Mouse (Mus musculus): ENCODE measurements around the gene Armc12. TPM values are rescaled to one million over a fixed set of nuclear protein-coding genes. Genes with fewer than 3 reads are reported as not detected.

Gene Armc12
- polyA plus RNA-seq, 1 experiment from 2014 or later: not detected

DNA sequence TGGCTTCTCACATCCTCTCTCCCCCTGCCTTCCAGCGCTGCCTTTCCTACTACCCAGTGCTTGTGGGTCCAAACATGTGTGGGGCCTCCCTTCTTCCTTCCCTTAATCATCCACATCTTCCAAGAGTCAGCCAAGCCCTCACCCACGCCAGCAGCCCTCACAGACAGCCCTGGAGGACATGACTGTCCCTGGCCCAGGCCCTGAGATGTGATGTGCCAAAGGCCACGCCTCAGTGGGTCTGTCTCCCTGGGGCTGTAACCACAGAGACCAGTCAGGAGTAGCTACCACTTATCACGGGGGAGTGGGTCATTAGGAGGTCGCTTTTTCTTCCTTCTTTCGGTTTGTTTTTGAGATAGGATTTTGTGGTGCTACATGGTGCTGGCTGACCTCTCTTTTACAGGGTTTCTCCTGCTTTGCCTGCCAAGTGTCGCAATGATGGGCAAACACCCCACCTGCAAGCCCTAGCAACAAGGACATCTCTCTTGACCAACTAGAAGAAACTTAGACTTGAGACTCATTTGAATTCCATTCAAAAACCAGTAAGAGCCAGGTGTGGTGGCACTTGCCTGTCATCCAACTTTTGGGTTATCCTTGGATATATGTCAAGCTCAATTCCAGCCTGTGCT lies 28.3 kb upstream of the Armc12 start:
- 46% methylated on average over 7 of the region's 7 CpGs for WGBS
- no peak overlapping the region for H3K27ac ChIP-seq
- no peak for ATAC-seq (ENCODE audit: borderline replicate concordance, extremely low read depth, low FRiP score, low TSS enrichment)

DNA sequence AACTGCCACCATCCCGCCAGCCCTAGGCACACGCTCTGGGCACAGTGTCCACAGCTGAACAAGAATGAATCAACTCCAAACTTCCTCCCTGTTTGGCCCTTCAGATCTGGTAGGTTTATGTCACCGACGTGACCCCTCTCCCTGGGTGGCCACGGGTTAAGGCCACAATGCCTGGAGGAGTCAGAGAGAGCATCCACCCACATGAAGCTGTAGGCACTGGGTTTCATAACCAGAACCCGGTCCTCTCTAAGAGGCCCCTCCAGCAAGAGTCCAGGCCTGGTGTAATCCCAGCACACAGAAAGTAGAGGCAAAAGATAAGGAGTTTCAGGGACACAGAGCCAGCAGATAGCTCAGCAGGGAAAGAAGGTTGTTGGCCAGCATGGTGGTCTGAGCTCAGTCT lies 26.4 kb upstream of the Armc12 start:
- H3K27ac ChIP-seq: no peak overlapping the region
- no peak for ATAC-seq (ENCODE audit: borderline replicate concordance, extremely low read depth, low FRiP score, low TSS enrichment)
- WGBS: 62% methylated on average over 6 of the region's 6 CpGs

More for the DNA sequence above, 28.3 kb upstream of the Armc12 start:
- peaks cover 5% of the 10 kb centered on the region for H3K4me1 ChIP-seq
- H3K9ac ChIP-seq: no peak overlapping the region
- H3K9me3 ChIP-seq: no peaks in the 10 kb centered on the region
- no peak overlapping the region for H3K4me3 ChIP-seq
- H3K27me3 ChIP-seq: no peaks in the 10 kb centered on the region
- no peak overlapping the region for H3K4me2 ChIP-seq
- H3K36me3 ChIP-seq: no peaks in the 10 kb centered on the region

DNA sequence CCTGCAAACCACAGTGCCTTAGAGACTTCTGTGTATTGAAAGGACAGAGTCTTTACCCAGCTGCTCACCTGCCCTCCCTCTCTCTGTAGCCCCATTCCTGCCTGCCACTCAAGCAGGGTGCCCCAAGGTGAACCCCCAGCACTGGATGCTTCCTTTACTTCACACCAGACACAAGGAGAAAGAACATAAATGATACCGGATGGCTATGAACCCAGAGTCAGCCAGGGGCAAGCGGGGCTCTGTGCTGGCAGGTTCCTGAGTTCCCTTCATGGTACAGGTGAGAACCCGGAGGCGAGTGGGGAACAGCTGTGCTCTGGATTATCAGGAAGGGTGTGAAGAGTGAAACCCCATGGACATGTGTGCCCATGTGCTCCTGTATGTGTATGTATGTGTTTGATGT lies 25.0 kb upstream of the Armc12 start:
- ATAC-seq (ENCODE audit: borderline replicate concordance, extremely low read depth, low FRiP score, low TSS enrichment): no peak
- Histone ChIP-seq H3K4me2 (no peak overlapping the region), H3K9me3 (no peaks in the 10 kb centered on the region), H3K36me3 (no peaks in the 10 kb centered on the region), H3K4me3 (no peak overlapping the region), H3K4me1 (peaks cover 19% of the 10 kb centered on the region), H3K27me3 (no peaks in the 10 kb centered on the region), H3K9ac (no peak overlapping the region), H3K27ac (no peak overlapping the region)
- 83% methylated on average over 4 of the region's 4 CpGs for WGBS

More for the DNA sequence above, 26.4 kb upstream of the Armc12 start:
- Histone ChIP-seq H3K9me3 (no peaks in the 10 kb centered on the region), H3K36me3 (no peaks in the 10 kb centered on the region), H3K4me2 (no peak overlapping the region), H3K9ac (no peak overlapping the region), H3K4me1 (peaks cover 12% of the 10 kb centered on the region), H3K27me3 (no peaks in the 10 kb centered on the region), H3K4me3 (no peak overlapping the region)

DNA sequence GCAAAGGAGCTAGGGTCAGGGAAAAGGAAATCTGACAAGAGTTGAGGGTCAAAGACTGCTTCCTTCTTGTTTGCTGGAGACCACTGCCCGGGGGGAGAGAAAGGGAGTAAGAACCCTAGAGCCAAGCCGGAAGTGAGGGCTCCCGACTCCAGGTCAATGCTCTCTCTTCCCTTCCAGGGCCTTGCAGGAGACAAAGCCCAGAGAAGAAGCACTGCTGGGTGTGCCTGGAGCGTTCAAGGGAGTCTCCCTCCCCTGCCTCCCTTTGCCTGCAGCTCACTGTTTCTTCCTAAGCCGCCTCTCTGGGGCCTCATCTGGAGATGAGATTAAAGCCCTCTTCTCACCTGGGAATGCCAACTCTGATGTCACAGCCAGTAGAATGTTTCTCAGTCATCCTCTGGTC lies 23.7 kb upstream of the Armc12 start:
- H3K4me1 ChIP-seq: peaks cover 29% of the 10 kb centered on the region
- ATAC-seq (ENCODE audit: borderline replicate concordance, extremely low read depth, low FRiP score, low TSS enrichment): no peak
- no peaks in the 10 kb centered on the region for H3K36me3 ChIP-seq
- H3K27ac ChIP-seq: no peak overlapping the region
- no peaks in the 10 kb centered on the region for H3K9me3 ChIP-seq
- no peak overlapping the region for H3K4me3 ChIP-seq
- H3K9ac ChIP-seq: no peak overlapping the region
- H3K27me3 ChIP-seq: no peaks in the 10 kb centered on the region
- WGBS: 25% methylated on average over 5 of the region's 5 CpGs
- H3K4me2 ChIP-seq: no peak overlapping the region

DNA sequence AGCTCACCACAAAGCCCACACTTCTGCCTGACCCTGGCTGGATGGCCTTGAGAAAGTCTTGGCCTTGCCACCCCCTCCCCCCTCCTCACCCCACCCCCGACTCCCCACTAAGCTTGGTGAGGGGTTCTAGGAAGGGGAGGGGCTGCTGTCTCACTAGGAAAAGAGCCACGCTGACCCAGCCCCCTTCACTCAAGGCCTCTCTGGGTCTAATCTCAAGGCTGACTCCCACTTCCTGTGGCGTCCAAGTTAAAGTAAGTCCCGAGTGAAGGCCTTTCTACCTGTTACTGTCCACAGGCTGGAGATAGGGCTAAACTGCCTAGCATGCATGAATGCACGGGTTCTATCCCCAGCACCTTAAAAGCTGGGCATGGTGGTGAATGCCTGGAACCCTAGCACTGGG lies 23.1 kb upstream of the Armc12 start:
- Histone ChIP-seq H3K27ac (no peak overlapping the region), H3K4me1 (peaks cover 35% of the 10 kb centered on the region), H3K9ac (no peak overlapping the region), H3K4me3 (no peak overlapping the region), H3K9me3 (no peaks in the 10 kb centered on the region), H3K27me3 (no peaks in the 10 kb centered on the region), H3K4me2 (no peak overlapping the region), H3K36me3 (no peaks in the 10 kb centered on the region)
- ATAC-seq (ENCODE audit: borderline replicate concordance, extremely low read depth, low FRiP score, low TSS enrichment): no peak
- WGBS: 22% methylated on average over 5 of the region's 5 CpGs

DNA sequence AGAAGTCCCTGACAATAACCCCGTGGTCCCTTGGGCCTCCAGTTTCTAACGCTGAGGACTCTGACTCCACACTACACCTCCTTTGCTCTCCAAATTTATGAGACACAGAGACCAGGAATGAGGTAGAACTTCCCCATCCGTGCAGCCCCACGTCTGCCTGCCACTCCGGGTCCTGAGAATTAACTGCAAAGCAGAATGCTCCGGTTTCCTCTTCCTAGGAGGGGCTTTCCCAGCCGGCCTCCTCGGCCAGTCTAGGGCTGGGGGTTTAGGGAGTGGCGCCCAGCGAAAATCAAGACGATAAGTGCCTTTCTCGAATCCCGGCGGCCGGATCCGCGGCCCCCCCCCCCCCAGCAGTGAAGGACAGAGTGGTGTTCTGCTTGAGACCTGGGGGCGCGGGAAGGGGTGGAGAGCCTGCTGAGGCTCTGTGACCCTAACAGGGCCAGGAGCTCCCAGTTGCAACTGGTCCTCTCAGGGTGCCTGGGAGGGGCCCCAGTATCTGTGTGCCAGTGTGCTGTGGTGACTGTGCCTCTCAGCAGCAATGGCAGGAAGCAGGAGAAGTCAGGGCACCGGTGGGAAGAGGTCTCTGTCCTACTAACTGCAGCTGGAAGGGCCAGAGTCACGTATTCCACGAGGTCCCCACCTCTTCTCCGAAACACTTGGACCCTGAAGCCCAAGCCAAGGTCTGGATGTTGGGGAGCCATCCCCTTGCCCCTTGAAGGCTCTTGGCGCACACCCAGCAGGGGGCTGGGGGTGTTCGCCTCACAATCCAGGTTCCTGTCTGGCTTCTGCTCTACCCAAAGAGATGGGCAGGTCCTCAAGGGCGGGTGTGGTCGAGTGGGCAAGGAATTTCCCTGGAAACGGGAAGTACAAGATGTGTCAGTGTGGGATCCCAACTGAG lies 19.9 kb upstream of the Armc12 start:
- H3K27me3 ChIP-seq: no peaks in the 10 kb centered on the region
- peaks cover 50% of the 10 kb centered on the region for H3K4me1 ChIP-seq
- H3K9me3 ChIP-seq: no peaks in the 10 kb centered on the region
- H3K4me3 ChIP-seq: 0 out of 2 replicates have a peak overlapping the region, but pooled peaks have one; percentile 12
- H3K9ac ChIP-seq: peak overlapping the region; percentile 34
- WGBS: 7% methylated on average over 26 of the region's 28 CpGs
- H3K4me2 ChIP-seq: peak overlapping the region; percentile 50
- H3K36me3 ChIP-seq: no peaks in the 10 kb centered on the region
- no peak overlapping the region for H3K27ac ChIP-seq
- no peak for ATAC-seq (ENCODE audit: borderline replicate concordance, extremely low read depth, low FRiP score, low TSS enrichment)

DNA sequence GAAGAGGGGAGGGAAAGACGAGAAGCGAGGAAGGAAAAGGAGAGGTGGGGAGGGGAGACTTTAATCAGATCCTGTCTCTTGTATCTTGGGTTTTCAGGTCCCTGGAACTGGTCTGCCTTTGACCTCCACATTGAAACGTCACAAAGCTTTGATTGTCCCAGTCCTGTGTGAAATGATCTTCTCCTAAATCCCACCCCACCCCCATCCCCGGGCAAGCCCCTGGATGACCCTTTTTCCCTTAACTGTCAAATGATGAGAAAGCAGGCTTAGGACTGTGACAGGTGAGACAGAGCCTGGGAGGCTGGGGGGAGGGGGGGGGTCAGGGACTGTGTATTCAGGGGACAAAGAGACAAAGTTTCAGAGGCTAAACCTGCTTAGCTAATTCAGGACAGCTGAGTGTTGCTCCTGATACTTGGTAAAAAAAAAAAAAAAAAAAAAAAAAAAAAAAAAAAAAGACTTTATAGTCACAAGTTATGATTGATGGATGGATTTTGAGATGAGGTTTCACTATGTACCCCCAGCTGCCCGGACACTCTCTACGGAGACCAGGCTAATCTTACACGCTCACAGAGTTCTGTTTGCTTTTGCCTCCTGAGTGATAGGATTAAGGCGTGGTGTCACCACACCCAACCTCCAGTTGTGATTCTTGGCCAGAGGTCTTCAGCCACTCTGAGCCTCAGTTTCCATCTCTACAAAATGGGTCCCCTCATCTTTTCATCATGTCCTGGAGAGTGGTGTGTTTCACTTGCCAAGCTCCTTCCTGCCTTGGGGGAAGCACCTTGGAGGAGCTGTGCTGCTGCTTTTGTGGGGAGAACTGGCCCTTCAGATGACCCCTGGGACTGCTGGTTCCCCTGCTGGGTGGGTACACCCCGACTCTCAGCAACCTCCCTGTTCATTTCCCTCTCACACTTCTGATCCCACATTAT lies 18.7 kb upstream of the Armc12 start:
- Histone ChIP-seq H3K9me3 (no peaks in the 10 kb centered on the region), H3K36me3 (no peaks in the 10 kb centered on the region), H3K27ac (0 out of 2 replicates have a peak overlapping the region, but pooled peaks have one; percentile 0), H3K4me1 (peaks cover 60% of the 10 kb centered on the region), H3K4me2 (no peak overlapping the region), H3K27me3 (no peaks in the 10 kb centered on the region), H3K4me3 (no peak overlapping the region), H3K9ac (no peak overlapping the region)
- no peak for ATAC-seq (ENCODE audit: borderline replicate concordance, extremely low read depth, low FRiP score, low TSS enrichment)
- WGBS: 25% methylated on average over 9 of the region's 9 CpGs

DNA sequence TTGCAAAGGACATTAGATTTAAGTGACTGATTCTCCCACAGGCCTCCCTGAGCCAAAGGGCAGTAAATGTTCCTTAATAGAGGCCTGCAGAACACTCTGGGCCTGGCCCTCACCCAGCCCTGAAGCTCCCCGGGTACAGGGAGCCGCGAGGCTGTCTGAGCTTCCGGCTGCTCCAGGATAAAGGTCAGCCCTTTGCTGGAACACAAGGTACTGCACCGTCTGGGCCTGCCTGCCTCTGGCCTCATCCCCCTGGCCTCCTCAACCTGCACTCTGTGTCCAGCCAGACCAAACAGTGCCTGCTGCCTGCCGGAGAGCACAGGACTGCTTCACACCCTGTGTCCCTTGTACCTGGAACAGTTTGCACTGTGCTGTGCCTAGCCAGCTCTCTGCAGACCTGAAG lies 17.9 kb upstream of the Armc12 start:
- Histone ChIP-seq H3K4me1 (peaks cover 60% of the 10 kb centered on the region), H3K4me3 (no peak overlapping the region), H3K9ac (no peak overlapping the region)

DNA sequence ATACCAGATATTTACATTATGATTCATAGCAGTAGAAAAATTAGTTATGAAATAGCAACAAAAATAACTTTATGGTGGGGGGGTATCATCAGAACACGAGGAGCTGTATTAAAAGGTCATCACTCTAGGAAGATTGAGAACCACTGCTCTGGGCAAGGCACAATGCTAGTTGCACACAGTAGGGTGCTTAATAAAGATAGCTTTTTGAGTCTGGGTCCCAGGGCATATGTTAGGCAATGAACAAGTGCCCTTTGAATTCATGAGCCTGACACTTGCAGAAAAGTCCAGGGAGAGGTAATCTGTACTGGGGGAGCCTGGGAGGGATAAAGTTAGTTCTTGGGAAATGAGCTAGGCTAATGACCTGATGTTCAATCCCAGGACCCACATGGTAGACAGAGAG lies 17.3 kb upstream of the Armc12 start:
- H3K9ac ChIP-seq: no peak overlapping the region
- ATAC-seq (ENCODE audit: borderline replicate concordance, extremely low read depth, low FRiP score, low TSS enrichment): no peak
- no peaks in the 10 kb centered on the region for H3K36me3 ChIP-seq
- H3K4me3 ChIP-seq: no peak overlapping the region
- peaks cover 63% of the 10 kb centered on the region for H3K4me1 ChIP-seq
- H3K27me3 ChIP-seq: no peaks in the 10 kb centered on the region
- no peaks in the 10 kb centered on the region for H3K9me3 ChIP-seq
- whole genome bisulfite sequencing: 22% methylated on average over 1 of the region's 1 CpGs
- H3K27ac ChIP-seq: no peak overlapping the region
- no peak overlapping the region for H3K4me2 ChIP-seq

More for the DNA sequence above, 17.9 kb upstream of the Armc12 start:
- no peak for ATAC-seq (ENCODE audit: borderline replicate concordance, extremely low read depth, low FRiP score, low TSS enrichment)
- H3K9me3 ChIP-seq: no peaks in the 10 kb centered on the region
- no peaks in the 10 kb centered on the region for H3K27me3 ChIP-seq
- no peak overlapping the region for H3K4me2 ChIP-seq
- H3K27ac ChIP-seq: 0 out of 2 replicates have a peak overlapping the region, but pooled peaks have one; percentile 0
- no peaks in the 10 kb centered on the region for H3K36me3 ChIP-seq
- 29% methylated on average over 6 of the region's 6 CpGs for WGBS

DNA sequence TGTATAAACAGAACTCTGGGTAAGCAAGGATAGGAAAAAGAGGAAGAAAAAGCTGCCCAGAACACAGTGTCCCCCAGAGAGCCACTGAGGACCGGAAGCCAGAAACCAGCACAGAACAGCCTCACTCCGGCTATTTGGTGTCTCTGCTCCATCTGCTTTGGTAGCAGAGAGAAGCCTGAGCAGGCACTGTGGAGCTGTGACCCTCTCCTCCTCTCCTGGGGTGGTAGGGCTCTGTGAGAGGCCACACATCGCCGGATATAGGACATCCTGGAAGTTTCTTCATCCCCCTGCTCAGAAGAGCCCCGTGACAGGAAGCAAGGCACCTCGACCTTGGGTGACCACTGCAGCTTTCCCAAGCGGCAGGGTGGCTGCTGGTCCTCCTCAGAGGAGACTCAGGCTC lies 16.8 kb upstream of the Armc12 start:
- no peaks in the 10 kb centered on the region for H3K36me3 ChIP-seq
- H3K27me3 ChIP-seq: no peaks in the 10 kb centered on the region
- peak overlapping the region; percentile 3; the same call in 1 of the 2 replicates for H3K27ac ChIP-seq
- peaks cover 68% of the 10 kb centered on the region for H3K4me1 ChIP-seq
- ATAC-seq (ENCODE audit: borderline replicate concordance, extremely low read depth, low FRiP score, low TSS enrichment): no peak
- no peaks in the 10 kb centered on the region for H3K9me3 ChIP-seq
- 46% methylated on average over 7 of the region's 7 CpGs for WGBS
- no peak overlapping the region for H3K4me3 ChIP-seq
- no peak overlapping the region for H3K9ac ChIP-seq
- H3K4me2 ChIP-seq: no peak overlapping the region

DNA sequence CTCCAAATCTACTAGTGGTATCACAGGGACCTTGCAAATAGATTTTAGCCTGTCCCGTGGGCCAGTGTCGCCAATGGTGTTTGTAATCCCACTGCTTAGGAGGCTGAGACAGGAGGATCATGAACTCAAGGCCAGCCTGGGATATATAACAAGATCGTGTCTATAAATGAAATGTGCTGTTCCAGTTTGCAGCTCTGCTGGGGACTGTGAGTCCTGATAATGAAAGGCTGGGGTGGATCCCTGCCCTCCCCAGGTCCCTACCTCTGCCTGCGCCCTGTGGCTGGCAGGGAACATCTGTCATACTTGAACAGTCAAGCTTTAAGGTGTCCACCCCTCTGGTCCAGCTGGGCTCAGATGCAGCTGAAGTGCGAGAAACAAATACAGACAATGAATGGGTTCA lies 16.1 kb upstream of the Armc12 start:
- ATAC-seq (ENCODE audit: borderline replicate concordance, extremely low read depth, low FRiP score, low TSS enrichment): no peak
- H3K4me3 ChIP-seq: no peak overlapping the region
- H3K27me3 ChIP-seq: no peaks in the 10 kb centered on the region
- peaks cover 72% of the 10 kb centered on the region for H3K4me1 ChIP-seq
- WGBS: 70% methylated on average over 5 of the region's 5 CpGs
- H3K4me2 ChIP-seq: no peak overlapping the region
- no peaks in the 10 kb centered on the region for H3K36me3 ChIP-seq
- H3K27ac ChIP-seq: no peak overlapping the region
- H3K9me3 ChIP-seq: no peaks in the 10 kb centered on the region
- no peak overlapping the region for H3K9ac ChIP-seq
